Mouse (Mus musculus) lung, embryonic 15.5 days (tissue): ENCODE data around the gene Stx11. TPM values are rescaled to one million over a fixed set of nuclear protein-coding genes. Genes with fewer than 3 reads are reported as not detected.

Experiments
- ATAC-seq: fragments of 200-750 bp; cut with Nextera tagmentation; 2 replicates; pipeline ENCODE4 v1.8.0; 2017; ENCODE audit warnings: moderate number of reproducible peaks, borderline replicate concordance; ENCODE audit not compliant: low FRiP score, low TSS enrichment; ENCODE audit errors: extremely low read depth
- H3K27ac ChIP-seq: fragments of 300-500 bp; sonication (generic); 2 replicates; pipeline ENCODE4 v1.5.1; 2015; ENCODE audit warnings: moderate library complexity, mild to moderate bottlenecking, inconsistent platforms
- H3K27me3 ChIP-seq: fragments of 300-500 bp; sonication (generic); 2 replicates; pipeline ENCODE4 v1.6.1; 2015; ENCODE audit warnings: inconsistent platforms
- H3K36me3 ChIP-seq: fragments of 300-500 bp; sonication (generic); 2 replicates; pipeline ENCODE4 v1.6.1; 2015; ENCODE audit warnings: inconsistent platforms
- H3K4me1 ChIP-seq: fragments of 300-500 bp; sonication (generic); 2 replicates; pipeline ENCODE4 v1.6.1; 2015; ENCODE audit warnings: inconsistent platforms
- H3K4me2 ChIP-seq: fragments of 300-500 bp; sonication (generic); 2 replicates; pipeline ENCODE4 v1.6.1; 2015; ENCODE audit warnings: inconsistent platforms, mild to moderate bottlenecking, moderate library complexity
- H3K4me3 ChIP-seq: fragments of 300-500 bp; sonication (generic); 2 replicates; pipeline ENCODE4 v1.5.1; 2015; ENCODE audit warnings: mild to moderate bottlenecking, inconsistent platforms
- H3K9ac ChIP-seq: fragments of 300-500 bp; sonication (generic); 2 replicates; pipeline ENCODE4 v1.6.1; 2015; ENCODE audit warnings: inconsistent platforms
- H3K9me3 ChIP-seq: fragments of 300-500 bp; sonication (generic); 2 replicates; pipeline ENCODE4 v1.6.1; 2016; ENCODE audit warnings: inconsistent platforms
- WGBS: fragments of 180-500 bp; shearing (Covaris S2); methylation state at CpG from one replicate; pipeline ENCODE4 v1.1.7; 2015; 5-methylcytosine and 5-hydroxymethylcytosine counted together
- polyA plus RNA-seq: library from polyadenylated mRNA; unstranded; fragments of >200 nt; fragmentation: Nextera tagmentation; extraction: Ambion mirVana; gene quantifications from 2 replicates; pipeline ENCODE4 v1.2.1, GENCODE M21; 2015

Stx11 gene
- polyA plus RNA-seq, 1 experiment from 2014 or later: 5.3 TPM

- Histone ChIP-seq H3K36me3 (no peaks in the 10 kb centered on the region), H3K27me3 (no peaks in the 10 kb centered on the region), H3K9me3 (no peaks in the 10 kb centered on the region), H3K4me3 (no peak overlapping the region), H3K9ac (no peak overlapping the region), H3K4me1 (peaks cover 10% of the 10 kb centered on the region), H3K27ac (no peak overlapping the region), H3K4me2 (no peak overlapping the region)
- no peak for ATAC-seq
- 71% methylated on average over 1 of the region's 1 CpGs for WGBS
Measured at GRCm38 (mm10) chr10:12909179-12909578, 54.9 kb downstream of the Stx11 start.

- Histone ChIP-seq H3K9ac (no peak overlapping the region), H3K4me3 (no peak overlapping the region), H3K4me2 (no peak overlapping the region), H3K27me3 (no peaks in the 10 kb centered on the region), H3K9me3 (no peaks in the 10 kb centered on the region), H3K4me1 (no peaks in the 10 kb centered on the region), H3K27ac (no peak overlapping the region), H3K36me3 (no peaks in the 10 kb centered on the region)
- 49% methylated on average over 5 of the region's 5 CpGs for WGBS
- ATAC-seq: no peak
Measured at GRCm38 (mm10) chr10:12904140-12904528, 60.0 kb downstream of the Stx11 start.

GRCm38 (mm10) chr10:12903440-12904139 is 60.5 kb downstream of the Stx11 start:
- no peak for ATAC-seq

GRCm38 (mm10) chr10:12899901-12900300 is 64.2 kb downstream of the Stx11 start:
- H3K27me3 ChIP-seq: no peaks in the 10 kb centered on the region
- H3K4me1 ChIP-seq: no peaks in the 10 kb centered on the region
- H3K9me3 ChIP-seq: no peaks in the 10 kb centered on the region
- H3K27ac ChIP-seq: no peak overlapping the region
- no peak overlapping the region for H3K4me3 ChIP-seq
- no peak overlapping the region for H3K9ac ChIP-seq
- no peak overlapping the region for H3K4me2 ChIP-seq
- ATAC-seq: no peak
- H3K36me3 ChIP-seq: no peaks in the 10 kb centered on the region
- 61% methylated on average over 5 of the region's 5 CpGs for WGBS

More at GRCm38 (mm10) chr10:12903440-12904139, 60.5 kb downstream of the Stx11 start:
- no peak overlapping the region for H3K9ac ChIP-seq
- no peak overlapping the region for H3K27ac ChIP-seq
- H3K36me3 ChIP-seq: no peaks in the 10 kb centered on the region
- no peak overlapping the region for H3K4me3 ChIP-seq
- no peaks in the 10 kb centered on the region for H3K9me3 ChIP-seq
- no peak overlapping the region for H3K4me2 ChIP-seq
- H3K4me1 ChIP-seq: no peaks in the 10 kb centered on the region
- no peaks in the 10 kb centered on the region for H3K27me3 ChIP-seq
- 76% methylated on average over 5 of the region's 5 CpGs for WGBS

- 93% methylated on average over 3 of the region's 3 CpGs for WGBS
- Histone ChIP-seq H3K36me3 (no peaks in the 10 kb centered on the region), H3K9ac (no peak overlapping the region), H3K4me3 (no peak overlapping the region), H3K27ac (no peak overlapping the region), H3K4me2 (no peak overlapping the region), H3K4me1 (no peaks in the 10 kb centered on the region), H3K27me3 (no peaks in the 10 kb centered on the region), H3K9me3 (no peaks in the 10 kb centered on the region)
- no peak for ATAC-seq
Measured at GRCm38 (mm10) chr10:12893339-12893738, 70.8 kb downstream of the Stx11 start.

GRCm38 (mm10) chr10:12888373-12888772 is 75.7 kb downstream of the Stx11 start:
- Histone ChIP-seq H3K27me3 (no peaks in the 10 kb centered on the region), H3K9ac (no peak overlapping the region), H3K4me1 (0 out of 2 replicates have a peak, but pooled peaks cover 4% of the 10 kb centered on the region), H3K36me3 (no peaks in the 10 kb centered on the region), H3K27ac (no peak overlapping the region), H3K9me3 (no peaks in the 10 kb centered on the region), H3K4me3 (no peak overlapping the region), H3K4me2 (no peak overlapping the region)
- no peak for ATAC-seq
- 62% methylated on average over 13 of the region's 13 CpGs for WGBS

Other genes with a start within 250 kb of the Stx11 start
- 62.6 and 78.8 TPM in 2 replicates for gene Utrn, start 94.9 kb downstream of the Stx11 start, polyA plus RNA-seq
- 35.8 and 37.5 TPM in 2 replicates for gene Sf3b5, start 41.0 kb upstream of the Stx11 start, polyA plus RNA-seq
- 134 and 135 TPM in 2 replicates for gene Plagl1, start 96.2 kb upstream of the Stx11 start, polyA plus RNA-seq
- not detected in 2 replicates for gene Zc2hc1b, start 213.7 kb upstream of the Stx11 start, polyA plus RNA-seq
- gene Ltv1, start 228.9 kb upstream of the Stx11 start, polyA plus RNA-seq: 70.5 and 71.3 TPM in 2 replicates